Mouse (Mus musculus) hindlimb bud, embryonic 11.5 days (tissue): ENCODE results near the gene Hist1h4h.
A peak's percentile ranks its signal among the peaks of the same experiment; 100 is the strongest.
"Not testable (repeated sequence)": the region's sequence is repeated elsewhere in the genome, so short reads cannot be mapped to it uniquely, and the experiment has no call there.

Experiments
- DNase-seq: peaks from one replicate; pipeline ENCODE4 v3.0.0-alpha.2; 2012; ENCODE audit warnings: low read depth, low spot score; ENCODE audit errors: extremely low spot score

Hist1h4h gene

DNA sequence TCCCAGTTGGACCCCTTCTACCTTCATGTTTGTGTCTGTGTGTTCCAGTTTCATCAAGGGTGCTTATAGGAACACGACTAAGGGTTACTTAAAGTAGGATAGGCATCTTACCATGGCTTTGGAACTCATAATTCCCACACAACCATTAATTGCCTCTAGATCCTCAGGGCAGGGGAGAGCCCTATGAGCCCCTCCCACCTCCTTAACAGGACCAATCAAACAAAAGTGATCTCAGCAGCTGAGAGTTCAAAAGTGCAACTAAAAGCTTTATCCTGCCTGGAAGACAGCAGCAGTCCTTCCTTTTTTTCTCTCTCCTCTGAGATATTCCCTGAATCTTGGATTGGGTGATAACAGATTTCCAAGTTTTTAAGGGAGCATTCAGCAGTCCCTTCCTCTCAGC is 20.7 kb upstream of the Hist1h4h start:
- DNase-seq: no peak

DNA sequence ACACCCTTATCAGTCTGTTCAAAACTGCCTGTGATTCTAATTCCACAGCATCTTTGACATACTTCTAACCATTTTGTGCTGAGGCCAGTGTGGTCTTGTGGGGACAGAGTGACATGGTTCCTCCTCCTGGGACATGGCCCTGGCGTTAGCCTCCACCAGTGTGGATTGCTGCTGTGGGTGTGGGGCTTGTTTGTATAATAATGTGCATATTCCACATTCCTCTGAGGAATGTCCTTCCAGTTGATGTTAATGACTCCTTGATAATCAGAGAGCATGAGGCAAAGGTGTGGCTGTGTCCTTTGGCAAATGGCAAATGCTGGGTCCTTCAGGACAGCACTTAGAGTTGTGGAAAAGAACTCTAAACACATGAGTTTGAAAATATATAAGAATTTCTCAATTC is 17.3 kb upstream of the Hist1h4h start:
- no peak for DNase-seq

DNA sequence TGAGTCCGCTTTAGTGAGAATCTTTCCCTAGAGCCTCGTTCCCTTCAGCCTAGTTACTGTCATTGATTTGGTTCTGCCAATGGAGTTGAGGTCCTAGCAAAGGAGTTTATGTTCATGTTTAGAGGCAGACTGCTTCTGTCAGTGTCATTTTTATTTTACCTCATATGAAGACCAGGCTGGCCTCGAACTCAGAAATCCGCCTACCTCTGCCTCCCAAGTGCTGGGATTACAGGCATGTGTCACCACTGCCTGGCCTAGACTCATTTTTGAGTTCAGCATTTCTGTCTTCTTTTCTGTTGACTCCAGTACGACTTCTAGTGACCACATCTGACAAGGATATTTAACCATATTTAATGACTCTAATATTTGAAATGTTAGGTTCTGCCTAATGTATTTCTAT is 15.6 kb upstream of the Hist1h4h start:
- DNase-seq: no peak

- no peak for DNase-seq
These were observed 14.8 kb upstream of the Hist1h4h start for GRCm38 (mm10) chr13:23515826-23516620.

DNA sequence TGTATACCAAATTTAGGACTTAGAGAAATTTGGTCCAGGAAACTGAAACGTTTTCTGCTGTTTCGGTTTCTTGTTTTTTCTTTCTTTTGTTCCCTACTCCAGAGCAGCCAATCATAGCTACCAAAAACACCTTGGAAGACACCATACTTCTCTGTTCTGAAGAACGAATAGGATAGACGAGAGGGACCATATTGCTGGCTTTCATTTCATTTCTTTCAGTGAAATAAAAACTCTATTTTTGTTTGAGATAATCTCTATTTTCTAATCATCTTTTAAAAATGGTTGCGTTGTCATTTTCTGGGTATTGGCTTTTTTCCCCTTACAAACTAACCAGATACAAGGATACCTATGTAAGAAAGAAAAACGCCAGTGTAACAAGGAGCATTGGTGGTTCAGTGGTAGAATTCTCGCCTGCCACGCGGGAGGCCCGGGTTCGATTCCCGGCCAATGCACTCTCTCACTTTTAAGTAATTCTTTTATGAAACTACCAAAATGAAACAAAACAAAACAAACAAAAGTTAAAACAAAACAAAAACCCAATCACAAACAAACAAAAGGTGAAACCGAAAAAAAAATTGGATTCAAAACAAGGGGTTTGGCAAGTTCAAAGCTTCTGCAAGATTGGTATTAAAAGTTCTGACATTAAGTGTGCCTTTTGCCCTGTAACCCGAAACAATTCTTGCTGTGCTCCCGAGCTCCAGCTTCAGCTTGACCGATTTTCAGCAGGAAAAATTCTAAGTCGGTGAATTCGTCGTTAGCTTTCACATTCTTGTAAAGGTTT is 13.8 kb upstream of the Hist1h4h start:
- DNase-seq: peak; percentile 83

DNA sequence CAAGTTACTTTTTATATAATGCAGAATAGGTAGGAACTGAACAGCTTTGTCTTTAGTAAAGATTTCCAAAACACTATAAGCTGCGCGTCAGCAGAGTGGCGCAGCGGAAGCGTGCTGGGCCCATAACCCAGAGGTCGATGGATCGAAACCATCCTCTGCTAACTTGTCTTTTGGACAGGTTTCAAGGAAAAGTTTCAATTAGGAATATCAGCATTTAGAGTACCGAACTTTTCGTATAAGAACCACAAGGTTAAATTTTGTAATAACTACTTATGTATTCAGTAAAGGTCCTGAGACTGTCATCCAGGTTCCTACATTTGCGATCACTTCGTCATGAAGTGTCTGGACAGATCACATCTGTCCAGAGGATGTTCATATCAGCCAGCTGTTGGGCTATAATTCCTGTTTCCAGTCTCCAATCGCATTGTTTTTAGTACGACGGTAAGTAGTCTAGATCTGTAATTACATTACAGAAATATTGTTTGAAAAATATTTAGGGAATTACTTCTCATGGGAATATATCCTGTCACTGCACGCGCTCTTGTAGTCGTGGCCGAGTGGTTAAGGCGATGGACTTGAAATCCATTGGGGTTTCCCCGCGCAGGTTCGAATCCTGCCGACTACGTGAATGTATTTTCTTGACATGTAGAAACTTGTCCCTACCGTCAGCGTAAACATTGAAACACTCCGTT is 13.1 kb upstream of the Hist1h4h start:
- DNase-seq: peak; percentile 96

GRCm38 (mm10) chr13:23518295-23518603 is 12.6 kb upstream of the Hist1h4h start:
- DNase-seq: no peak

DNA sequence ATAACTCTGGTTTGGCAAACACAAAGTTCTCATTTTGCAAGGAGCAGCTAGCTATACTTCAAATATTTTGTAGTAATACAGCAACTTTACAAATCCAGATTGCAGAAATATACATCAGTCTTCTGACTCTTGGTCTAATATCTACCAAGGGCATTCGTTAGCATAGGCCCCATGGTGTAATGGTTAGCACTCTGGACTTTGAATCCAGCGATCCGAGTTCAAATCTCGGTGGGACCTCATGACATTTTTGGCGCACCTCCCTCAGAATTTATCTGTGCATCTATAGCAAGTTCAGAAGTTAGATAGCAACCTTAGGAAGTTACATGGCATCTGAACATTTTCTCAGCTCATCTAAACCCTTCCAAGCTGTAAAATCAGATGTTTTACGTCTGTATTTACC is 12.0 kb upstream of the Hist1h4h start:
- DNase-seq: no peak

- no peak for DNase-seq
These were observed 11.4 kb upstream of the Hist1h4h start for GRCm38 (mm10) chr13:23519416-23519815.

DNA sequence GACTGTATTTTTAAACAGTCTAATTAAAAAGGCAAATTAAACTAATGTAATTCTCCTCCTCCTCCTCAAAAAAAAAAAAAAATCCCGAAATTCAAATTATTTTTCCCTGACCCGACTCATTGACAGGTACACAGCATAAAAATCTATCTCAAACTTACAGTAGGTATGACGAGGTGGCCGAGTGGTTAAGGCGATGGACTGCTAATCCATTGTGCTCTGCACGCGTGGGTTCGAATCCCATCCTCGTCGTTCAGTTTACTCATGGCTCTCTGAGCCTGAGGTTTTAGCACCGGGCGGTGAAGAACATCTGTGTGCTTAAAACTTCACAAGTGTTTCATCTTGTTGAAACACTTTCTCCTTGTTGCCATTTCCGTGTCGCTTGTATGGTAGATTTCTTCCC is 9.1 kb upstream of the Hist1h4h start:
- no peak for DNase-seq

GRCm38 (mm10) chr13:23523976-23524375 is 6.9 kb upstream of the Hist1h4h start:
- no peak for DNase-seq

- DNase-seq: no peak
These were observed 6.2 kb upstream of the Hist1h4h start for GRCm38 (mm10) chr13:23524654-23525053.

DNA sequence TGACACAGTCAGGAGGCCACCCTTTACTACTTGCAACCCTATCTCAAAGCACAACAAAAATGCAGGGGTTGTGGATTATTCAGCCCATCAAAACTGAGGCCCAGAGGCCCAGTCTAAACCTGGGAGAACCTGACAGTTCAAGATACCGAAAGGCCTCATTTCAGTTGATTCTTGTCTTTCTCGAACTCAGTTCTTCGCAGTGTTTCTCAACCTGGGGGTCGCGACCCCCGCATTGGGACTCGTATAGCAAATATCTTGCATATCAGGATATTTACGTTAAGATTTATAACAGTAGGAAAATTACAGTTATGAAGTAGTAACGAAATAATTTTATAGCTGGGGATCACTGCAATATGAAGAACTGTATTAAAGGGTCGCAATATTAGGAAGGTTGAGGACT is 4.9 kb upstream of the Hist1h4h start:
- no peak for DNase-seq

GRCm38 (mm10) chr13:23526312-23526711 is 4.5 kb upstream of the Hist1h4h start:
- no peak for DNase-seq

- DNase-seq: no peak
These were observed 1.8 kb upstream of the Hist1h4h start for GRCm38 (mm10) chr13:23529005-23529404.

DNA sequence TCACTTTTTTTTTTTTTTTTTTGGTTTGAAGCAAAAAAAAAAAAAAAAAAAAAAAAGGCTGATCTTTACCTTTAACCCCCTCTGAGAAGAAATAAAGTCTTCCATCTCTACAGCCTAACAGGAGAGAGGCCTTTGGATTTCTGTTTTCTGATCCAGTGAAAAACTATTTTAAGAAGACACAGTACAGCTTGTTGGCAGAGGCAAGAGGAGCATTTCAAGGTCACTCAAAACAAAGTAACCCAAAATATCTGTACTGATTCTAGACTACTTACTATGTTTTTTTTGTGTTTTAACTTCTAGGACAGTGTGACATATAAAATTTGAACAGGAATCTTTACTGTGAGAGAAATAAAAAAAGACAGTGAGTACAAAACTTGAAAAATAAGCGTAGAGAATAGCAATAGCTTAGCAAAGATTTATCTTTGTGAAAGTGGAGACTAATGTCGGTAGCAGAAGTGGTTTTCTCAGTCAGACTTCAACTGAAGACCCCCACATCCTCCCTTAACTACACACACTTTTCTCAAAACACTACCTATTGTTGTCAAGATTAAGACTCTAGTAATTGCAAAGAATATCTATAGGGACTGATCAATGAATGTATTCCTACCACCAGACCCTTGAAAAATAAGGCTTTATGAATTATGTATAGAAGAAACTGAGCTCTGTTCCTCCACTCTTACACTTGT is 1.2 kb upstream of the Hist1h4h start:
- DNase-seq: no peak

DNA sequence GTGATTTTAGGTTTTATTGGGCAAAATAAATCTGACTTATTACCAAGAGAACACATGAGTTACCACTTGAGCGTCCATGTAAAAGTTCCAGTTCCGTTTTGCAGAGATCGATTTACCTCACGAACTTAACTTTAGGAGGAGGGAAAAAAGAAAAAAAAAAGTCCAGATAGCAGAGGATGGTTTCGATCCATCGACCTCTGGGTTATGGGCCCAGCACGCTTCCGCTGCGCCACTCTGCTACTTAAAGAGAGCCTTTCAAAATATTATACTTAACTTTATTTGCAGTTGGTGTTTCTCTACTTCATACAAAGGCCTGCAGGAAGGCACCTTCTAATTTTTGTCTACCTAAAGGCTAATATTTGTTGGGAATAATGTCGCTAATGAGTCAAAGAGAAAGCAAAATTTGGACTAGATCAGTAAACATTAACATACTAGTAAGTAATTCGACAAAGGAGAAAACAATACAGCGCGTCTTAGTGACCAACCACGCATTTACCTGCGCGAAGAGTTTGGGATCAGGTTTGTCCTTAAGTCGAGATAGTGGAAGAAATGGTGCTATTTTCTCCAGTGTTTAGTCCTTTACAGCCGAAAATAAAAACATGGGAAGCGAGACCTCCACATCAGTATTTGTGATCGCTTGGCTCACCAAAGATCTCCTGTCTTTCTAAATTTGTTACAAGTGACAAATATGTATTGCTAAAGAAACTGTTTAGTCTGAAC is 509 bp upstream of the Hist1h4h start:
- DNase-seq: no peak

- no peak for DNase-seq
These were observed 1.6 kb downstream of the Hist1h4h start for GRCm38 (mm10) chr13:23532262-23533075.

DNA sequence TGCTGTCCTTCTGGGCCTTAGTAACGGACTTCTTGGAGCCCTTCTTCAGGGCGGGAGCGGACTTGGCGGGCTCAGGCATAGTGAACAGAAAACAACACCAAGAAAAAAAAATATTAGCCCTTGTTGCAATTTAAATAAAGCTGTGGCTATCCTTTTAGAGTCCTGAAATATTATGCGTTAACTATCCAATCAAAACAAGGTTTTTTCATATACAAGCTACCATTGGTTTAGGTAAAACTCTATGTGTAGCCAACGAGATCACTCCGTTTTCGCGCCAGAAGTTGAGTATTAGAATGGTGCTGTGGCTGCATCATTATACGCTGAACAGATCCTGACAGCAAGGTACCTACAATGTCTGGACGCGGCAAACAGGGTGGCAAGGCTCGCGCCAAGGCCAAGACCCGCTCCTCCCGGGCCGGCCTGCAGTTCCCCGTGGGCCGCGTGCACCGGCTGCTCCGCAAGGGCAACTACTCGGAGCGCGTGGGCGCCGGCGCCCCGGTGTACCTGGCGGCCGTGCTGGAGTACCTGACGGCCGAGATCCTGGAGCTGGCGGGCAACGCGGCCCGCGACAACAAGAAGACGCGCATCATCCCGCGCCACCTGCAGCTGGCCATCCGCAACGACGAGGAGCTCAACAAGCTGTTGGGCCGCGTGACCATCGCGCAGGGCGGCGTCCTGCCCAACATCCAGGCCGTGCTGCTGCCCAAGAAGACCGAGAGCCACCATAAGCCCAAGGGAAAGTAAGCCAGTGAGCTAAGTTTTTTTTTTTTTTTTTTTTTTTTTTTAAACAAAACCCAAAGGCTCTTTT is 2.9 kb downstream of the Hist1h4h start, which contains the start of gene Hist1h2af:
Gene Hist1h2af (plus strand): TSS at position 347 of the 808 bp plus-strand sequence.
- DNase-seq: not testable (repeated sequence)
